Mouse (Mus musculus) embryonic fibroblast, embryonic 13.5 days (primary cell): ENCODE data around the gene Ptms.

ENCODE experiments used
- CTCF ChIP-seq: IDR thresholded peaks from 2 replicates; pipeline ENCODE4 v1.5.1; 2011; ENCODE audit warnings: mild to moderate bottlenecking, control low read depth, low read length, moderate library complexity, borderline replicate concordance; ENCODE audit not compliant: insufficient read depth
- POLR2A ChIP-seq: IDR thresholded peaks from 2 replicates; pipeline ENCODE4 v1.6.1; 2011; ENCODE audit warnings: low read depth, mild to moderate bottlenecking, control low read depth, low read length, moderate library complexity

- no peak for TF ChIP-seq CTCF
- no peak for TF ChIP-seq POLR2A
Observed at GRCm38 (mm10) chr6:124925173-124925793, 5.4 kb upstream of the Ptms start.
